Mouse (Mus musculus) kidney, embryonic 14.5 days (tissue): ENCODE measurements at regions not wholly inside any gene's neighbourhood (a gene's known extent, or its start where the extent isn't known, plus 50 kb on each side); places are given as distances from the start of the nearest gene placed in this dataset.

ENCODE experiments used
- ATAC-seq: fragments of 200-750 bp; cut with Nextera tagmentation; 2 replicates; pipeline ENCODE4 v1.8.0; 2017; ENCODE audit warnings: moderate number of reproducible peaks, mild to moderate bottlenecking, moderate TSS enrichment, moderate library complexity; ENCODE audit not compliant: low FRiP score, low TSS enrichment
- H3K27ac ChIP-seq: fragments of 300-500 bp; sonication (generic); 2 replicates; pipeline ENCODE4 v1.5.1; 2014; ENCODE audit warnings: low read depth, mild to moderate bottlenecking, low read length, moderate library complexity, mixed read lengths
- H3K27me3 ChIP-seq: fragments of 300-500 bp; sonication (generic); 2 replicates; pipeline ENCODE4 v1.6.1; 2014; ENCODE audit warnings: mild to moderate bottlenecking, low read length; ENCODE audit not compliant: control insufficient read depth, insufficient read depth
- H3K36me3 ChIP-seq: fragments of 300-500 bp; sonication (generic); 2 replicates; pipeline ENCODE4 v1.6.1; 2014; ENCODE audit warnings: low read length, mixed read lengths; ENCODE audit not compliant: control insufficient read depth, insufficient read depth
- H3K4me1 ChIP-seq: fragments of 300-500 bp; sonication (generic); 2 replicates; pipeline ENCODE4 v1.6.1; 2014; ENCODE audit warnings: low read length, mixed read lengths; ENCODE audit not compliant: control insufficient read depth, insufficient read depth
- H3K4me2 ChIP-seq: fragments of 300-500 bp; sonication (generic); replicated peaks from 2 replicates; pipeline ENCODE4 v1.6.1; 2014; ENCODE audit warnings: low read depth, mild to moderate bottlenecking, low read length
- H3K4me3 ChIP-seq: fragments of 300-500 bp; sonication (generic); 2 replicates; pipeline ENCODE4 v1.5.1; 2014; ENCODE audit warnings: mild to moderate bottlenecking, low read length
- H3K9ac ChIP-seq: fragments of 300-500 bp; sonication (generic); 2 replicates; pipeline ENCODE4 v1.6.1; 2014; ENCODE audit warnings: low read depth, mild to moderate bottlenecking, low read length, moderate library complexity
- H3K9me3 ChIP-seq: fragments of 300-500 bp; sonication (generic); 2 replicates; pipeline ENCODE4 v1.6.1; 2016; ENCODE audit warnings: low read length; ENCODE audit not compliant: control insufficient read depth
- WGBS: fragments of 180-500 bp; shearing (Covaris S2); extraction: QIAGEN DNeasy Blood & Tissue Kit; methylation state at CpG from one replicate; pipeline ENCODE4 v1.1.7; 2014; 5-methylcytosine and 5-hydroxymethylcytosine counted together

DNA sequence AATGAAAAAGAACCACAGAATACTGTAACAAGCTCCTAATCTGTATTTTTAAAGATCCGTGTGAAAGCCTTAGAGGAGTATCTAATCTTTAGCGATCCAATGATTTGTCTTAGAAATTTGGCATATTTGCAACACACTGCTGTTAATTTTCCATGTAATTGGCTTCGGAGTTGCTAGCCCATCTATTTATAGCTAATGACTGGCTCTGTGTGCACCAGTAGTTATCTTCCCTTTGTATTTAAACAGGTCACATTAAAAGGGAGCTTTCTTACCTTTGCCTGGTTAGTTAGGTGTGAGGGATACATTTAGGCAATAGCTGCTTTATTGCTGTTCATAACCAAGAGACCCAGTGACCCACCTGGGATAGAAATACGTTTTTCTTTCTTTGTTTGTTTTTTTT lies 256.3 kb upstream of the Mme start:
- H3K4me3 ChIP-seq, result no peak overlapping the region
- no peaks in the 10 kb centered on the region for H3K4me1 ChIP-seq
- H3K4me2 ChIP-seq, result no peak overlapping the region
- no peaks in the 10 kb centered on the region for H3K27me3 ChIP-seq
- no peak overlapping the region for H3K9ac ChIP-seq
- H3K27ac ChIP-seq, result no peak overlapping the region
- no peaks in the 10 kb centered on the region for H3K36me3 ChIP-seq
- no peak for ATAC-seq
- WGBS, result 56% methylated on average over 4 of the region's 4 CpGs
- H3K9me3 ChIP-seq, result no peaks in the 10 kb centered on the region

DNA sequence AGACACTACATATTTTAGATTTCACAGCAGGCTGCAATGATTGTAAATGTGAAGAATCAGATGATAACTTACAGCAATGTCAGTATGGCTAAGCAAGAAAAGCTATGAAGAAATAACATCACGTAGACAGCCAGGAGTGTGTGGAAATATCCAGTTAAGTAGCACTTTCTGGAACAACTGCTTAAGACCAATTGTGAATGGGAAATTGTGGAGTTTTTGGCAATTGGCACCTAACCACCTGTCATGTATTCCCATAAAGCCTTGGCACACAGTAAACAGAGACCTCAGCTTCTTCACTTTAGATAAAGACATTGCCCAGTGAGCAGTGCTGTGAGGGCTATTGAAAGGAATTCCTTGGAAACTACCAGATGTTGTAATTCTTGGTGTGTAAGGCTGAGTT lies 264.4 kb upstream of the Mme start:
- Histone ChIP-seq H3K9me3 (no peaks in the 10 kb centered on the region), H3K36me3 (no peaks in the 10 kb centered on the region), H3K9ac (no peak overlapping the region), H3K27ac (no peak overlapping the region), H3K4me3 (no peak overlapping the region), H3K4me1 (no peaks in the 10 kb centered on the region), H3K4me2 (no peak overlapping the region), H3K27me3 (no peaks in the 10 kb centered on the region)
- ATAC-seq, result no peak
- WGBS, result 100% methylated on average over 1 of the region's 1 CpGs

GRCm38 (mm10) chr3:62963244-62963643 lies 278.1 kb upstream of the Mme start:
- Histone ChIP-seq H3K9ac (no peak overlapping the region), H3K36me3 (no peaks in the 10 kb centered on the region), H3K27me3 (no peaks in the 10 kb centered on the region), H3K27ac (no peak overlapping the region), H3K4me1 (no peaks in the 10 kb centered on the region), H3K9me3 (no peaks in the 10 kb centered on the region), H3K4me2 (no peak overlapping the region), H3K4me3 (no peak overlapping the region)
- ATAC-seq, result no peak
- 57% methylated on average over 1 of the region's 1 CpGs for WGBS

DNA sequence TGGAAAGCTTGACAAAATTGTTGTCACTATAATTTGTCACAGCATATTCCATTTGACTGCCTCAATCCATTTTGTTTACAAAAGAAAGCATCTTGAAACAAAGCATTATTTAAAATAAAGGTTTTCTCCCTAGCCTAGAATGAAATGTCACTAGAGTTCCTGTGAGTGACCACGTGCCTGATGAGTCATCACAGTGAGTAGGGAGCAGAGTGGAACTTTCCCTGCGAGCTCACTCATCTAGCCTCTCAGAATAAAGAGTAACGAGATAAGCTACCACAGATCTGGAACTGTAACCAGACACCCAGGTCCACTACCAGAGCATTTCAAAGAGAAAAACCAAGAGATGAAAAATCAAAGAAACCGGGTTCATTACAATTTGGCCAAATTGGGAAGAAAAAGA lies 278.7 kb upstream of the Mme start:
- ATAC-seq, result no peak
- Histone ChIP-seq H3K4me2 (no peak overlapping the region), H3K36me3 (no peaks in the 10 kb centered on the region), H3K4me1 (no peaks in the 10 kb centered on the region), H3K9me3 (no peaks in the 10 kb centered on the region), H3K27me3 (no peaks in the 10 kb centered on the region), H3K27ac (no peak overlapping the region), H3K4me3 (no peak overlapping the region), H3K9ac (no peak overlapping the region)
- WGBS, result 41% methylated on average over 4 of the region's 4 CpGs

DNA sequence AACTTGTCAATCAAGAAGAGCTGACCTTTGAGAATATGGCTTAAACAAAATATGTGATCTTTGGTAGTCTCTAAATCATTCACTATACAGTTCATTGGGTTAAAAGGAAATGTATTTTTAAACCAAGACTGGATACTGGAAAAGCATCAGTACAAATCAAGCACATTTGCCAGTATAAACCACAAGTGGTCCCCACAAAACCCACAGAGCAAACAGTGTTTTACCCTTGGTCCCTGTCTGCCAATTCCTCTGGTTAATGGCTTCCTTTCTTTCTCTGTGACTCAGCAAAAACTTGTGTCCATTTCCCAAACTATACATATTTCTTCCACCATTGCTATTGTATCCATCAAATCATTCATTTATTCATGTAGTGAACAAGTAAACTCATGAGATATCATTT lies 296.0 kb upstream of the Mme start:
- Histone ChIP-seq H3K4me2 (no peak overlapping the region), H3K27ac (no peak overlapping the region), H3K9me3 (no peaks in the 10 kb centered on the region), H3K27me3 (no peaks in the 10 kb centered on the region), H3K36me3 (no peaks in the 10 kb centered on the region), H3K9ac (no peak overlapping the region), H3K4me3 (no peak overlapping the region), H3K4me1 (no peaks in the 10 kb centered on the region)
- no peak for ATAC-seq

DNA sequence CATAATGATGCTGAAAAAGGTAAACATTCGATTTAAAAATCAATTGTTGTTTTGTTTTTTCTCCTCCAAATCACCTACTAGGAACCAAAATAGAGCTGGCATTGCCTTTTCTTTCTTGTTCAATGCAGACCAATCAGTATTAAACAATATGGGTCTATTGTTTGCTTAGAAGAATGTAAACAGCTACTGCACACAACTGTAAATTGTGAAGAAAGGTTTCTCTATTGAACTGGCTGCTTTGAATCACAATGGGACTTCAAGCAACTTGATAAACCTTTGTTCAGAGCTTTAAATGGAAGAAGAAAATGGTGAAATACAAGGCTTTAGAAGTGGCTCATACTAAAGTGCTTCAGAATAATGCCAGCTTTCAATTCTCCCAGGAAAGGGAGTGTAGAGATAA lies 302.7 kb upstream of the Mme start:
- WGBS, result 80% methylated on average over 1 of the region's 1 CpGs
- Histone ChIP-seq H3K4me1 (no peaks in the 10 kb centered on the region), H3K9ac (no peak overlapping the region), H3K27ac (no peak overlapping the region), H3K4me2 (no peak overlapping the region), H3K9me3 (no peaks in the 10 kb centered on the region), H3K27me3 (no peaks in the 10 kb centered on the region), H3K36me3 (no peaks in the 10 kb centered on the region), H3K4me3 (no peak overlapping the region)
- no peak for ATAC-seq

GRCm38 (mm10) chr3:62924441-62924840 lies 316.9 kb upstream of the Mme start:
- no peaks in the 10 kb centered on the region for H3K9me3 ChIP-seq
- H3K4me3 ChIP-seq, result no peak overlapping the region
- H3K27ac ChIP-seq, result no peak overlapping the region
- WGBS, result 3% methylated on average over 1 of the region's 1 CpGs
- no peak overlapping the region for H3K9ac ChIP-seq
- no peaks in the 10 kb centered on the region for H3K36me3 ChIP-seq
- ATAC-seq, result no peak
- no peaks in the 10 kb centered on the region for H3K27me3 ChIP-seq
- H3K4me1 ChIP-seq, result no peaks in the 10 kb centered on the region
- no peak overlapping the region for H3K4me2 ChIP-seq

- no peaks in the 10 kb centered on the region for H3K4me1 ChIP-seq
- H3K27me3 ChIP-seq, result no peaks in the 10 kb centered on the region
- no peaks in the 10 kb centered on the region for H3K9me3 ChIP-seq
- H3K27ac ChIP-seq, result no peak overlapping the region
- H3K36me3 ChIP-seq, result no peaks in the 10 kb centered on the region
- no peak overlapping the region for H3K4me2 ChIP-seq
- no peak for ATAC-seq
- H3K4me3 ChIP-seq, result no peak overlapping the region
- 24% methylated on average over 1 of the region's 1 CpGs for WGBS
- H3K9ac ChIP-seq, result no peak overlapping the region
Measured at GRCm38 (mm10) chr3:62916899-62917298, 312.0 kb upstream of the Gpr149 start.

- no peak overlapping the region for H3K9ac ChIP-seq
- H3K36me3 ChIP-seq, result no peaks in the 10 kb centered on the region
- no peak overlapping the region for H3K27ac ChIP-seq
- no peaks in the 10 kb centered on the region for H3K4me1 ChIP-seq
- H3K27me3 ChIP-seq, result no peaks in the 10 kb centered on the region
- H3K4me2 ChIP-seq, result no peak overlapping the region
- no peak for ATAC-seq
- no peaks in the 10 kb centered on the region for H3K9me3 ChIP-seq
- no peak overlapping the region for H3K4me3 ChIP-seq
Measured at GRCm38 (mm10) chr3:62885104-62885503, 280.2 kb upstream of the Gpr149 start.
